Mouse (Mus musculus) lung, adult 2 months (tissue): Measurements from ENCODE around the gene Ms4a4d.

Experiments used
- CTCF ChIP-seq: fragments of 200-500 bp; IDR thresholded peaks from 2 replicates; pipeline ENCODE4 v1.5.1; 2011; ENCODE audit warnings: mild to moderate bottlenecking, low read length, control low read depth; ENCODE audit not compliant: insufficient read depth
- POLR2A ChIP-seq: fragments of 200-500 bp; IDR thresholded peaks from 2 replicates; pipeline ENCODE4 v1.6.1; 2011; ENCODE audit warnings: low read depth, mild to moderate bottlenecking, control low read depth, low read length, borderline replicate concordance; ENCODE audit errors: extremely low read depth

- no peak for TF ChIP-seq POLR2A
- no peak for TF ChIP-seq CTCF
Observed at GRCm38 (mm10) chr19:11496361-11496760, 40.2 kb upstream of the Ms4a4d start.
